Mouse (Mus musculus): ENCODE results near the gene Gja5. TPM values are rescaled to one million over a fixed set of nuclear protein-coding genes. Genes with fewer than 3 reads are reported as not detected.

The Gja5 gene
- polyA plus RNA-seq, 1 experiment, result 0.95 TPM

GRCm38 (mm10) chr3:97039721-97040120 lies 135.2 kb downstream of the Gja5 start:
- Histone ChIP-seq H3K4me1 (ENCODE audit: control insufficient read depth, insufficient read depth, insufficient read length) (no peaks in the 10 kb centered on the region; the same call in 1 of the 2 replicates), H3K27ac (ENCODE audit: insufficient read depth, low read length) (no peak overlapping the region), H3K27me3 (ENCODE audit: control insufficient read depth, insufficient read depth, low read length) (no peaks in the 10 kb centered on the region), H3K36me3 (ENCODE audit: control insufficient read depth, insufficient read depth, low read length) (no peaks in the 10 kb centered on the region), H3K4me3 (ENCODE audit: extremely low read depth, insufficient read depth, insufficient read length) (no peak overlapping the region)
- no peak for DNase-seq (ENCODE audit: low read depth in 1 of 2, low spot score in 2 of 2)
- TF ChIP-seq POLR2A (IDR thresholded peaks at IDR 0.05; ENCODE audit: low read depth, low read length), result no peak
- no peak for TF ChIP-seq CTCF (IDR thresholded peaks at IDR 0.05; ENCODE audit: extremely low read depth, insufficient read depth, insufficient read length, insufficient replicate concordance)
- WGBS, result 84% methylated on average over 6 of the region's 6 CpGs

GRCm38 (mm10) chr3:97044188-97044587 lies 139.7 kb downstream of the Gja5 start:
- no peak for DNase-seq (ENCODE audit: low read depth in 1 of 2, low spot score in 2 of 2)
- H3K36me3 ChIP-seq (ENCODE audit: control insufficient read depth, insufficient read depth, low read length), result no peaks in the 10 kb centered on the region
- H3K27me3 ChIP-seq (ENCODE audit: control insufficient read depth, insufficient read depth, low read length), result no peaks in the 10 kb centered on the region
- no peak overlapping the region for H3K4me3 ChIP-seq (ENCODE audit: extremely low read depth, insufficient read depth, insufficient read length)
- H3K4me1 ChIP-seq (ENCODE audit: control insufficient read depth, insufficient read depth, insufficient read length), result no peaks in the 10 kb centered on the region; the same call in 1 of the 2 replicates
- WGBS, result 34% methylated on average over 5 of the region's 5 CpGs
- TF ChIP-seq POLR2A (IDR thresholded peaks at IDR 0.05; ENCODE audit: low read depth, low read length), result no peak
- no peak for TF ChIP-seq CTCF (IDR thresholded peaks at IDR 0.05; ENCODE audit: extremely low read depth, insufficient read depth, insufficient read length, insufficient replicate concordance)
- H3K27ac ChIP-seq (ENCODE audit: insufficient read depth, low read length), result no peak overlapping the region

- no peak overlapping the region for H3K4me3 ChIP-seq (ENCODE audit: extremely low read depth, insufficient read depth, insufficient read length)
- no peaks in the 10 kb centered on the region; the same call in 1 of the 2 replicates for H3K4me1 ChIP-seq (ENCODE audit: control insufficient read depth, insufficient read depth, insufficient read length)
- no peaks in the 10 kb centered on the region for H3K36me3 ChIP-seq (ENCODE audit: control insufficient read depth, insufficient read depth, low read length)
- TF ChIP-seq CTCF (IDR thresholded peaks at IDR 0.05; ENCODE audit: extremely low read depth, insufficient read depth, insufficient read length, insufficient replicate concordance), result no peak
- TF ChIP-seq POLR2A (IDR thresholded peaks at IDR 0.05; ENCODE audit: low read depth, low read length), result no peak
- no peak overlapping the region for H3K27ac ChIP-seq (ENCODE audit: insufficient read depth, low read length)
- no peak for DNase-seq (ENCODE audit: low read depth in 1 of 2, low spot score in 2 of 2)
- H3K27me3 ChIP-seq (ENCODE audit: control insufficient read depth, insufficient read depth, low read length), result no peaks in the 10 kb centered on the region
- WGBS, result 86% methylated on average over 4 of the region's 4 CpGs
Measured at GRCm38 (mm10) chr3:97047757-97048156, 143.3 kb downstream of the Gja5 start.

- H3K36me3 ChIP-seq (ENCODE audit: control insufficient read depth, insufficient read depth, low read length), result no peaks in the 10 kb centered on the region
- no peaks in the 10 kb centered on the region; the same call in 1 of the 2 replicates for H3K4me1 ChIP-seq (ENCODE audit: control insufficient read depth, insufficient read depth, insufficient read length)
- H3K4me3 ChIP-seq (ENCODE audit: extremely low read depth, insufficient read depth, insufficient read length), result no peak overlapping the region
- DNase-seq (ENCODE audit: low read depth in 1 of 2, low spot score in 2 of 2), result no peak
- no peaks in the 10 kb centered on the region for H3K27me3 ChIP-seq (ENCODE audit: control insufficient read depth, insufficient read depth, low read length)
- H3K27ac ChIP-seq (ENCODE audit: insufficient read depth, low read length), result no peak overlapping the region
- TF ChIP-seq POLR2A (IDR thresholded peaks at IDR 0.05; ENCODE audit: low read depth, low read length), result no peak
- TF ChIP-seq CTCF (IDR thresholded peaks at IDR 0.05; ENCODE audit: extremely low read depth, insufficient read depth, insufficient read length, insufficient replicate concordance), result no peak
Measured at GRCm38 (mm10) chr3:97048360-97048759, 143.9 kb downstream of the Gja5 start.

- TF ChIP-seq POLR2A (IDR thresholded peaks at IDR 0.05; ENCODE audit: low read depth, low read length) (no peak), CTCF (IDR thresholded peaks at IDR 0.05; ENCODE audit: extremely low read depth, insufficient read depth, insufficient read length, insufficient replicate concordance) (no peak)
- 88% methylated on average over 13 of the region's 13 CpGs for whole genome bisulfite sequencing
- Histone ChIP-seq H3K4me1 (ENCODE audit: control insufficient read depth, insufficient read depth, insufficient read length) (no peaks in the 10 kb centered on the region), H3K27ac (ENCODE audit: insufficient read depth, low read length) (no peak overlapping the region), H3K27me3 (ENCODE audit: control insufficient read depth, insufficient read depth, low read length) (no peaks in the 10 kb centered on the region), H3K36me3 (ENCODE audit: control insufficient read depth, insufficient read depth, low read length) (no peaks in the 10 kb centered on the region), H3K4me3 (ENCODE audit: extremely low read depth, insufficient read depth, insufficient read length) (no peak overlapping the region)
- no peak for DNase-seq (ENCODE audit: low read depth in 1 of 2, low spot score in 2 of 2)
Measured at GRCm38 (mm10) chr3:97051264-97051744, 146.8 kb downstream of the Gja5 start.

- no peaks in the 10 kb centered on the region for H3K4me1 ChIP-seq (ENCODE audit: control insufficient read depth, insufficient read depth, insufficient read length)
Measured at GRCm38 (mm10) chr3:97052069-97052799, 147.7 kb downstream of the Gja5 start.

GRCm38 (mm10) chr3:97058704-97059103 lies 154.2 kb downstream of the Gja5 start:
- 88% methylated on average over 5 of the region's 5 CpGs for WGBS
- TF ChIP-seq CTCF (IDR thresholded peaks at IDR 0.05; ENCODE audit: extremely low read depth, insufficient read depth, insufficient read length, insufficient replicate concordance), result no peak
- TF ChIP-seq POLR2A (IDR thresholded peaks at IDR 0.05; ENCODE audit: low read depth, low read length), result no peak
- no peak overlapping the region for H3K27ac ChIP-seq (ENCODE audit: insufficient read depth, low read length)
- H3K27me3 ChIP-seq (ENCODE audit: control insufficient read depth, insufficient read depth, low read length), result no peaks in the 10 kb centered on the region
- H3K4me3 ChIP-seq (ENCODE audit: extremely low read depth, insufficient read depth, insufficient read length), result no peak overlapping the region
- no peaks in the 10 kb centered on the region for H3K4me1 ChIP-seq (ENCODE audit: control insufficient read depth, insufficient read depth, insufficient read length)
- no peak for DNase-seq (ENCODE audit: low read depth in 1 of 2, low spot score in 2 of 2)
- no peaks in the 10 kb centered on the region for H3K36me3 ChIP-seq (ENCODE audit: control insufficient read depth, insufficient read depth, low read length)

More at GRCm38 (mm10) chr3:97052069-97052799, 147.7 kb downstream of the Gja5 start:
- WGBS, result 80% methylated on average over 8 of the region's 8 CpGs
- Histone ChIP-seq H3K27ac (ENCODE audit: insufficient read depth, low read length) (no peak overlapping the region), H3K27me3 (ENCODE audit: control insufficient read depth, insufficient read depth, low read length) (no peaks in the 10 kb centered on the region), H3K36me3 (ENCODE audit: control insufficient read depth, insufficient read depth, low read length) (no peaks in the 10 kb centered on the region), H3K4me3 (ENCODE audit: extremely low read depth, insufficient read depth, insufficient read length) (no peak overlapping the region)
- no peak for DNase-seq (ENCODE audit: low read depth in 1 of 2, low spot score in 2 of 2)
- no peak for TF ChIP-seq CTCF (IDR thresholded peaks at IDR 0.05; ENCODE audit: extremely low read depth, insufficient read depth, insufficient read length, insufficient replicate concordance)
- TF ChIP-seq POLR2A (IDR thresholded peaks at IDR 0.05; ENCODE audit: low read depth, low read length), result no peak
